11 mouse cellular contexts compared by ENCODE assay signal in genomic region chr7:116036591-116037555, GRCm38 (mm10). TPM values are rescaled to one million over a fixed set of nuclear protein-coding genes. Genes with fewer than 3 reads are reported as not detected.
A peak's percentile ranks its signal among the peaks of the same experiment; 100 is the strongest.
DNase-seq lines count a peak whose midpoint lies in the region; ATAC-seq and TF ChIP-seq lines count a peak whose summit lies in the region.
"Had no signal": no experiment of that assay in that cellular context is flagged by ENCODE, and none has a peak within 500 bp of the region (broad histone marks: within the 10 kb centered on the region; RNA-seq: fewer than 3 reads in every experiment).

No protein-coding gene starts in this region.

- H3K9me3 ChIP-seq in forebrain, embryonic 11.5 days (ENCODE audit: control insufficient read depth, low read length) = no peaks in the 10 kb centered on the region
- H3K9me3 ChIP-seq in limb, embryonic 13.5 days = no peaks in the 10 kb centered on the region
- H3K9me3 ChIP-seq in stomach, embryonic 14.5 days (ENCODE audit: control insufficient read depth, low read depth, low read length) = no peaks in the 10 kb centered on the region

- 0 out of 2 replicates have a peak overlapping the region, but pooled peaks have one; percentile 10 for H3K27ac ChIP-seq in layer of hippocampus, adult 2 months
- H3K27ac ChIP-seq in forebrain, embryonic 11.5 days (ENCODE audit: low read depth, low read length) = no peak overlapping the region
- H3K27ac ChIP-seq in limb, embryonic 13.5 days = peak overlapping the region; percentile 70
- no peak overlapping the region for H3K27ac ChIP-seq in stomach, embryonic 14.5 days (ENCODE audit: low read length)
- H3K27ac ChIP-seq: left cerebral cortex, adult 2 months had no signal

- H3K4me1 ChIP-seq in forebrain, embryonic 11.5 days (replicated peaks; ENCODE audit: control insufficient read depth, insufficient read depth, low read length) = peaks cover 18% of the 10 kb centered on the region
- H3K4me1 ChIP-seq in limb, embryonic 13.5 days = peaks cover 33% of the 10 kb centered on the region
- H3K4me1 ChIP-seq in stomach, embryonic 14.5 days (ENCODE audit: control insufficient read depth, insufficient read depth, low read length) = 0 out of 2 replicates have a peak, but pooled peaks cover 3% of the 10 kb centered on the region

- H3K4me3 ChIP-seq in layer of hippocampus, adult 2 months = no peak overlapping the region
- peak overlapping the region; percentile 48; the same call in 1 of the 2 replicates for H3K4me3 ChIP-seq in forebrain, embryonic 11.5 days (ENCODE audit: low read depth, low read length)
- H3K4me3 ChIP-seq in limb, embryonic 13.5 days = peak overlapping the region; percentile 65
- peak overlapping the region; percentile 13; the same call in 1 of the 2 replicates for H3K4me3 ChIP-seq in stomach, embryonic 14.5 days (ENCODE audit: low read depth, low read length)
- H3K4me3 ChIP-seq: left cerebral cortex, adult 2 months had no signal

- no peak for DNase-seq in layer of hippocampus, adult 2 months (ENCODE audit: low spot score in 2 of 2)
- no peak for DNase-seq in layer of hippocampus, adult 9-11 months
- DNase-seq in forebrain, embryonic 11.5 days (ENCODE audit: low spot score) = peak; percentile 56
- no peak for DNase-seq in right cerebral cortex, postnatal 36 days (ENCODE audit: low spot score in 2 of 2)
- no peak for DNase-seq in cerebellum, postnatal 14 days
- DNase-seq in right cerebral cortex, postnatal 10 days (ENCODE audit: low spot score in 2 of 2) = no peak
- DNase-seq: heart, postnatal 36 days had no signal

- 21% methylated on average over 18 of the region's 18 CpGs for WGBS in forebrain, embryonic 11.5 days
- 19% methylated on average over 18 of the region's 18 CpGs for WGBS in limb, embryonic 13.5 days
- WGBS in stomach, embryonic 14.5 days = 46% methylated on average over 18 of the region's 18 CpGs

- H3K9ac ChIP-seq in forebrain, embryonic 11.5 days (ENCODE audit: low read length) = peak overlapping the region; percentile 25; the same call in 1 of the 2 replicates
- peak overlapping the region; percentile 88 for H3K9ac ChIP-seq in limb, embryonic 13.5 days
- no peak overlapping the region for H3K9ac ChIP-seq in stomach, embryonic 14.5 days (replicated peaks; ENCODE audit: low read depth, low read length)

- peak overlapping the region; percentile 36 for H3K4me2 ChIP-seq in forebrain, embryonic 11.5 days (ENCODE audit: low read depth, low read length, severe bottlenecking)
- H3K4me2 ChIP-seq in limb, embryonic 13.5 days (replicated peaks) = peak overlapping the region; percentile 99
- peak overlapping the region; percentile 90; the same call in 1 of the 2 replicates for H3K4me2 ChIP-seq in stomach, embryonic 14.5 days (replicated peaks; ENCODE audit: low read depth, low read length)

- ATAC-seq in forebrain, embryonic 11.5 days (replicated peaks; ENCODE audit: low FRiP score) = no peak
- ATAC-seq in limb, embryonic 13.5 days (ENCODE audit: low FRiP score, low read depth) = no peak
- ATAC-seq in stomach, embryonic 14.5 days (ENCODE audit: insufficient number of reproducible peaks, insufficient read depth, low FRiP score, low read depth) = no peak

- peaks cover 5% of the 10 kb centered on the region; the same call in 1 of the 2 replicates for H3K27me3 ChIP-seq in forebrain, embryonic 11.5 days (ENCODE audit: control insufficient read depth, insufficient read depth, low read length)
- H3K27me3 ChIP-seq in limb, embryonic 13.5 days = peaks cover 53% of the 10 kb centered on the region
- peaks cover 17% of the 10 kb centered on the region for H3K27me3 ChIP-seq in stomach, embryonic 14.5 days (ENCODE audit: control insufficient read depth, insufficient read depth, low read length)

- no peaks in the 10 kb centered on the region for H3K36me3 ChIP-seq in forebrain, embryonic 11.5 days (ENCODE audit: control insufficient read depth, insufficient read depth, low read length)
- H3K36me3 ChIP-seq in limb, embryonic 13.5 days = no peaks in the 10 kb centered on the region
- H3K36me3 ChIP-seq in stomach, embryonic 14.5 days (ENCODE audit: control insufficient read depth, insufficient read depth, low read length) = no peaks in the 10 kb centered on the region

- no peak for TF ChIP-seq CTCF in layer of hippocampus, adult 2 months (conservative IDR thresholded peaks at IDR 0.05)

RNA-seq across cellular contexts. Expression of gene Sox6, which starts 1.7 kb away (rescaled TPM):
- total RNA-seq in layer of hippocampus, adult 2 months (2021) = 10 to 100 TPM; 24.3 to 31.0 TPM
- 127 and 154 TPM in 2 replicates for polyA plus RNA-seq in forebrain, embryonic 11.5 days (2014; fragmentation: Nextera tagmentation; extraction: Ambion mirVana)
- polyA plus RNA-seq in limb, embryonic 13.5 days (2015; fragmentation: Nextera tagmentation; extraction: Ambion mirVana) = 105 and 124 TPM in 2 replicates
- 38.7 and 40.6 TPM in 2 replicates for polyA plus RNA-seq in stomach, embryonic 14.5 days (2014; fragmentation: Nextera tagmentation; extraction: Ambion mirVana)

RNA-seq across cellular contexts. Expression of gene 1110004F10Rik, which starts 2.3 kb away (rescaled TPM):
- 100 to 1,000 TPM; 101 to 106 TPM for total RNA-seq in layer of hippocampus, adult 2 months (2021)
- polyA plus RNA-seq in forebrain, embryonic 11.5 days (2014; fragmentation: Nextera tagmentation; extraction: Ambion mirVana) = 358 and 366 TPM in 2 replicates
- polyA plus RNA-seq in limb, embryonic 13.5 days (2015; fragmentation: Nextera tagmentation; extraction: Ambion mirVana) = 319 and 338 TPM in 2 replicates
- polyA plus RNA-seq in stomach, embryonic 14.5 days (2014; fragmentation: Nextera tagmentation; extraction: Ambion mirVana) = 271 and 275 TPM in 2 replicates

RNA-seq across cellular contexts. Expression of gene Gm4353, which starts 47.6 kb away (rescaled TPM):
- 1 to 10 TPM; 3.3 to 4.7 TPM for total RNA-seq in layer of hippocampus, adult 2 months (2021)
- 0.56 and 0.91 TPM in 2 replicates for polyA plus RNA-seq in forebrain, embryonic 11.5 days (2014; fragmentation: Nextera tagmentation; extraction: Ambion mirVana)
- polyA plus RNA-seq in limb, embryonic 13.5 days (2015; fragmentation: Nextera tagmentation; extraction: Ambion mirVana) = 1.6 and 1.7 TPM in 2 replicates
- polyA plus RNA-seq in stomach, embryonic 14.5 days (2014; fragmentation: Nextera tagmentation; extraction: Ambion mirVana) = 0.71 and 1.2 TPM in 2 replicates
- total RNA-seq: neutrophil, adult 5-6 weeks had no signal

Comparison
In these comparisons a context has a peak if more than half of its experiments do, and no peak if none do; other contexts are left out.
1. H3K27ac ChIP-seq: peak in layer of hippocampus, adult 2 months (single experiment) and limb, embryonic 13.5 days (single experiment); none in forebrain, embryonic 11.5 days (single experiment) and stomach, embryonic 14.5 days (single experiment).
2. H3K4me2 ChIP-seq: peak in every context shown above with its lines; median percentile 99 in limb, embryonic 13.5 days; 90 in stomach, embryonic 14.5 days; 36 in forebrain, embryonic 11.5 days.